Mouse (Mus musculus) MEL (cell line): ENCODE measurements around the gene Ephx1. TPM values are rescaled to one million over a fixed set of nuclear protein-coding genes. Genes with fewer than 3 reads are reported as not detected.

Experiments used
- DNase-seq: peaks from one replicate; pipeline ENCODE4 v3.0.0; 2011; ENCODE audit warnings: low read depth, low spot score
- H3K27ac ChIP-seq: 2 replicates; pipeline ENCODE4 v1.5.1; 2012; ENCODE audit warnings: low read depth, mild to moderate bottlenecking, control low read depth, low read length, moderate library complexity; ENCODE audit not compliant: control insufficient read depth
- H3K27me3 ChIP-seq, 2 experiments: fragments of 150-350 bp in 1 of 2; sonication (generic) in 1 of 2; 2 replicates each; pipeline ENCODE4 v1.6.1; 2012; ENCODE audit warnings: low read length in 2 of 2, mild to moderate bottlenecking in 2 of 2, improper control_type of control experiment in 1 of 2, moderate library complexity in 1 of 2; ENCODE audit not compliant: insufficient read depth in 2 of 2, control insufficient read depth in 1 of 2
- H3K36me3 ChIP-seq, 2 experiments: 2 replicates each; pipeline ENCODE4 v1.6.1; 2012 to 2014; ENCODE audit warnings: low read length in 2 of 2, improper control_type of control experiment in 1 of 2, inconsistent platforms in 1 of 2, mild to moderate bottlenecking in 1 of 2; ENCODE audit not compliant: insufficient read depth in 2 of 2, control insufficient read depth in 1 of 2
- H3K4me1 ChIP-seq, 2 experiments: fragments of 150-350 bp in 1 of 2; sonication (generic) in 1 of 2; 2 replicates each; pipeline ENCODE4 v1.6.1; 2012; ENCODE audit warnings: low read length in 2 of 2, improper control_type of control experiment in 1 of 2, mild to moderate bottlenecking in 1 of 2; ENCODE audit not compliant: insufficient read depth in 2 of 2, control insufficient read depth in 1 of 2
- H3K4me3 ChIP-seq, 2 experiments: fragments of 150-350 bp in 1 of 2; sonication (generic) in 1 of 2; 2 replicates each; pipeline ENCODE4 v1.5.1; 2012; ENCODE audit warnings: low read depth in 2 of 2, low read length in 2 of 2, mild to moderate bottlenecking in 2 of 2, moderate library complexity in 2 of 2, control low read depth in 1 of 2, improper control_type of control experiment in 1 of 2; ENCODE audit not compliant: control insufficient read depth in 1 of 2, insufficient read depth in 1 of 2
- H3K79me2 ChIP-seq: 2 replicates; pipeline ENCODE4 v1.6.1; 2012; ENCODE audit warnings: mild to moderate bottlenecking, low read length, moderate library complexity; ENCODE audit not compliant: control insufficient read depth, poor library complexity, insufficient read depth
- H3K9ac ChIP-seq: 2 replicates; pipeline ENCODE4 v1.6.1; 2012; ENCODE audit warnings: low read depth, mild to moderate bottlenecking, control low read depth, low read length, moderate library complexity; ENCODE audit not compliant: control insufficient read depth, poor library complexity, severe bottlenecking
- H3K9me3 ChIP-seq: fragments of 150-350 bp; sonication (generic); replicated peaks from 2 replicates; pipeline ENCODE4 v1.6.1; 2012; ENCODE audit warnings: mild to moderate bottlenecking, low read length, improper control_type of control experiment, moderate library complexity; ENCODE audit not compliant: insufficient read depth
- BHLHE40 ChIP-seq: IDR thresholded peaks from 2 replicates; pipeline ENCODE4 v1.6.1; 2012; ENCODE audit warnings: low read depth, mild to moderate bottlenecking, inconsistent platforms, low read length, improper control_type of control experiment, borderline replicate concordance
- CHD1 ChIP-seq: IDR thresholded peaks from 2 replicates; pipeline ENCODE4 v1.6.1; 2012; ENCODE audit warnings: low read depth, mild to moderate bottlenecking, inconsistent platforms, low read length, improper control_type of control experiment
- CTCF ChIP-seq, 3 experiments: IDR thresholded peaks in 2 of 3; conservative IDR thresholded peaks in 1 of 3; 2 replicates each; pipeline ENCODE4 v1.5.1; 2011 to 2012; ENCODE audit warnings: low read length in 3 of 3, low read depth in 2 of 3, mild to moderate bottlenecking in 2 of 3, improper control_type of control experiment in 1 of 3, inconsistent platforms in 1 of 3, mixed read lengths in 1 of 3, moderate library complexity in 1 of 3; ENCODE audit not compliant: control insufficient read depth in 1 of 3, insufficient read depth in 1 of 3, poor library complexity in 1 of 3, severe bottlenecking in 1 of 3
- E2F4 ChIP-seq: IDR thresholded peaks from 2 replicates; pipeline ENCODE4 v1.6.1; 2011; ENCODE audit warnings: low read depth, low read length, improper control_type of control experiment, borderline replicate concordance
- ELF1 ChIP-seq: IDR thresholded peaks from 2 replicates; pipeline ENCODE4 v1.6.1; 2014; ENCODE audit warnings: low read depth, mild to moderate bottlenecking, inconsistent platforms, low read length, improper control_type of control experiment, moderate library complexity
- KAT2A ChIP-seq: conservative IDR thresholded peaks from 2 replicates; pipeline ENCODE4 v1.6.1; 2012; ENCODE audit warnings: low read depth, low read length, improper control_type of control experiment, inconsistent platforms
- MAFK ChIP-seq: IDR thresholded peaks from 2 replicates; pipeline ENCODE4 v1.6.1; 2011; ENCODE audit warnings: low read depth, mild to moderate bottlenecking, low read length, improper control_type of control experiment, borderline replicate concordance
- MAX ChIP-seq: IDR thresholded peaks from 2 replicates; pipeline ENCODE4 v1.6.1; 2011; ENCODE audit warnings: low read length, improper control_type of control experiment
- MAZ ChIP-seq: IDR thresholded peaks from 2 replicates; pipeline ENCODE4 v1.6.1; 2012; ENCODE audit warnings: low read depth, mild to moderate bottlenecking, inconsistent platforms, low read length, improper control_type of control experiment
- MXI1 ChIP-seq: IDR thresholded peaks from 2 replicates; pipeline ENCODE4 v1.6.1; 2011; ENCODE audit warnings: mild to moderate bottlenecking, low read depth, low read length, improper control_type of control experiment
- MYC ChIP-seq: IDR thresholded peaks from 2 replicates; pipeline ENCODE4 v1.6.1; 2011; ENCODE audit warnings: low read depth, mild to moderate bottlenecking, low read length, improper control_type of control experiment, moderate library complexity
- NELFE ChIP-seq: IDR thresholded peaks from 2 replicates; pipeline ENCODE4 v1.6.1; 2011; ENCODE audit warnings: low read depth, low read length, improper control_type of control experiment
- POLR2AphosphoS2 ChIP-seq: IDR thresholded peaks from 2 replicates; pipeline ENCODE4 v1.6.1; 2011; ENCODE audit warnings: low read length, improper control_type of control experiment
- RAD21 ChIP-seq: IDR thresholded peaks from 2 replicates; pipeline ENCODE4 v1.6.1; 2011; ENCODE audit warnings: mild to moderate bottlenecking, low read depth, low read length, improper control_type of control experiment
- SMC3 ChIP-seq: IDR thresholded peaks from 2 replicates; pipeline ENCODE4 v1.6.1; 2011; ENCODE audit warnings: low read depth, low read length, improper control_type of control experiment
- TBP ChIP-seq: IDR thresholded peaks from 2 replicates; pipeline ENCODE4 v1.8.0; 2011; ENCODE audit warnings: low read depth, low read length, improper control_type of control experiment
- UBTF ChIP-seq: IDR thresholded peaks from 2 replicates; pipeline ENCODE4 v1.6.1; 2012; ENCODE audit warnings: low read depth, mild to moderate bottlenecking, inconsistent platforms, low read length, improper control_type of control experiment, moderate library complexity, borderline replicate concordance; ENCODE audit not compliant: insufficient read depth
- USF1 ChIP-seq: IDR thresholded peaks from 2 replicates; pipeline ENCODE4 v1.6.1; 2014; ENCODE audit warnings: low read depth, mild to moderate bottlenecking, inconsistent platforms, low read length, improper control_type of control experiment, moderate library complexity
- ZNF384 ChIP-seq: IDR thresholded peaks from 2 replicates; pipeline ENCODE4 v1.6.1; 2012; ENCODE audit warnings: low read depth, mild to moderate bottlenecking, inconsistent platforms, low read length, improper control_type of control experiment
- polyA plus RNA-seq, 2 experiments: library from polyadenylated mRNA; stranded (reverse) in 1 of 2; unstranded in 1 of 2; fragments of >175 nt in 1 of 2; fragments of >200 nt in 1 of 2; gene quantifications; 2 replicates each; pipeline versions ENCODE4 v1.2.1 to v1.2.4; 2012; ENCODE audit warnings: low replicate concordance in 2 of 2, low read depth in 1 of 2; ENCODE audit not compliant: insufficient read length in 2 of 2, insufficient read depth in 1 of 2, missing spikeins in 1 of 2
- total RNA-seq: library from RNA; depleted of rRNA; stranded (reverse); fragments of 300-350 nt; gene quantifications from 2 replicates; pipeline ENCODE4 v1.2.3, GENCODE M21; 2012

The Ephx1 gene
- total and polyA plus RNA-seq, 3 experiments = 0.15 to 0.39 TPM; not detected in 1

- DNase-seq = no peak
- Histone ChIP-seq H3K27me3 (no peaks in the 10 kb centered on the region), H3K9me3 (no peaks in the 10 kb centered on the region), H3K4me3 (no peak overlapping the region), H3K36me3 (no peaks in the 10 kb centered on the region), H3K27ac (no peak overlapping the region), H3K4me1 (no peaks in the 10 kb centered on the region), H3K9ac (no peak overlapping the region), H3K79me2 (no peaks in the 10 kb centered on the region)
- no peak for TF ChIP-seq MYC
- no peak for TF ChIP-seq BHLHE40
- no peak for TF ChIP-seq MAFK
- no peak for TF ChIP-seq SMC3
- TF ChIP-seq MXI1 = no peak
- TF ChIP-seq NELFE = no peak
- TF ChIP-seq RAD21 = no peak
- TF ChIP-seq E2F4 = no peak
- TF ChIP-seq ELF1 = no peak
These were observed 47.8 kb downstream of the Ephx1 start for GRCm38 (mm10) chr1:180972941-180973340.

- H3K79me2 ChIP-seq = no peaks in the 10 kb centered on the region
- H3K4me1 ChIP-seq = no peaks in the 10 kb centered on the region
- no peaks in the 10 kb centered on the region for H3K36me3 ChIP-seq
- H3K4me3 ChIP-seq = no peak overlapping the region
- H3K27ac ChIP-seq = no peak overlapping the region
- TF ChIP-seq MAX = no peak
- TF ChIP-seq TBP = no peak
- no peak for TF ChIP-seq CHD1
- no peak for TF ChIP-seq USF1
- no peak for TF ChIP-seq ZNF384
- TF ChIP-seq MAZ = no peak
- no peak for TF ChIP-seq UBTF
- no peak for TF ChIP-seq E2F4
- TF ChIP-seq NELFE = no peak
- no peak for TF ChIP-seq POLR2AphosphoS2
- TF ChIP-seq CTCF (IDR thresholded peaks at IDR 0.05 in 2 of 3, conservative IDR thresholded peaks at IDR 0.05 in 1 of 3; ENCODE audit: control insufficient read depth in 1 of 3, insufficient read depth in 1 of 3, low read depth in 2 of 3, low read length in 3 of 3, poor library complexity in 1 of 3, severe bottlenecking in 1 of 3) = no peak
- TF ChIP-seq KAT2A = no peak
- no peaks in the 10 kb centered on the region for H3K27me3 ChIP-seq
- no peak for DNase-seq
- H3K9me3 ChIP-seq = no peaks in the 10 kb centered on the region
- no peak overlapping the region for H3K9ac ChIP-seq
These were observed 53.4 kb downstream of the Ephx1 start for GRCm38 (mm10) chr1:180967261-180967660.
